Mouse (Mus musculus) ovary, postnatal 10 days (tissue): ENCODE data around the gene Zfp867.

Experiments
- DNase-seq: peaks from one replicate; pipeline ENCODE4 v3.0.0; 2022; ENCODE audit warnings: low spot score

Gene Zfp867

DNA sequence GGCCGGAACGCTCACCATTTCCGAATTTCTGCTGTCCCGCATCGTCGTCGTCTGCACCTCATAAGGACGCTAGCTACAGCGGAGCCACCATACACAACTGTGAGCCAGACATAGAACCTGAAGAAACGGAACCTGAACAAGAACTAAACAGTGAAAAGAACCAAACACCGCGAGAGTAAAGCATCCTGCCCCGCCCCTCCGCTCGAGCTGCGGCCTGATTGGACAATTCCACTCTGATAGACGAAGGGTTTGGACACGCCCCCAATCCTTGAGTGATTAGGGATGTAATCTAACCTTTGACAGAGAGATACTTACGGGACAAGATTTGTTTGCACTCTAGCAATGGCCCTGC lies at the start of gene Zfp867:
Zfp867 (minus strand) TSS at position 149 of the 352 bp plus-strand sequence.
- peak; percentile 39 for DNase-seq

GRCm38 (mm10) chr11:59519741-59520495 lies 47.6 kb upstream of the Zfp867 start:
- no peak for DNase-seq

DNA sequence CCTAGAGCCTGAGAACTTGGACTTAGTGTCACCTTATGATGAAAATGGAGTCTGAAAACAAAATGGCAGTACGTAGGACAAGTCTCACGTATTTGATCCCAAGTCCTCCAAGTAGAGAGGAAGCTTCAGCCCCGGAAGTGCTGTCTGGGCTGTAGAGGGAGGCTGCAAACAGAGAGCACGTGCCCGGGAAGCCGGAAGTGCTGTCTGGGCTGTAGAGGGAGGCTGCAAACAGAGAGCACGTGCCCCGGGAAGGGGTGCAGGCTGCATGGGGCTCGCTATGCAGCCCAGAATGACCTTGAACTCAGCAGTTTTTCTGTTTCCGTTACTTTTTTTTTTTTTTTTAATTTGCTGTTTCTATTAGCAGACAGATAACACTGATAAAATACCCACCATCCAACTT lies 46.0 kb upstream of the Zfp867 start:
- DNase-seq, result no peak

- DNase-seq, result no peak
Measured at GRCm38 (mm10) chr11:59517441-59517840, 45.2 kb upstream of the Zfp867 start.

- DNase-seq, result no peak
Measured at GRCm38 (mm10) chr11:59514789-59515188, 42.5 kb upstream of the Zfp867 start.

DNA sequence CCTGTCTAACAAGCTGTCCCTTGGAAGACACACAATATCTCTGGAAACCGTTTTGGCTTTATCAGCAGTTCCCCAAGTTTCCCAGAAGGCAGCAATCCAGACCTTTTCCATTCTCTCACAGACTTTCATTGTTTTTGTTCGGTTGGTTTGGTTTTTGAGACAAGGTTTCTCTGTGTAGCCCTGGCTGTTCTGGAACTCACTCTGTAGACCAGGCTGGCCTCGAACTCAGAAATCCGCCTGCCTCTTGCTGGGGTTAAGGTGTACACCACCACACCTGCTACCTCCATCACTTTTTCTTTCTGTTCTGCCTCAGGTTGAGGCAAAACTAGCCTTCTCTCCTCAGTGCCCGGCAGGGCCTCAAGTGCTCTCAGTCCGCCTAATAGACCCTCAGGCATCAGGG lies 42.1 kb upstream of the Zfp867 start:
- no peak for DNase-seq

DNA sequence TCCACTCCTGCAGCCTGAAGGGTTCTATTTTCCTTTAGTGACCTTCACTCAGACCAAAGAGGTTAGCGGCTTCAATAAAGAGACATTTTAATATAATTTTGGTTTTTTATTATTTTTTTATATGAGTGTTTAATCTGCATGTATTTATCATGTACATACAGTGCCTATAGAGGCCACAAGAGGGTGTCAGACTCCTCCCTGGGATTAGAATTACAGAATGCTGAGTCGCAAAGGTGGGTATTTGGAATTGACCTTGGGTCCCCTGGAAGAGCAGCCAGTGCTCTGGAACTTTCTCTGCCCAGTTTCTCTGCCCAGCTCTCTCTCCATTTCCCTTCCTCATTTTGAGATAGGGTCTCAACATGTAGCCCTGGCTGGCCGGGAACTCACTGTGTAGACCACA lies 41.3 kb upstream of the Zfp867 start:
- DNase-seq, result no peak

GRCm38 (mm10) chr11:59512733-59513132 lies 40.5 kb upstream of the Zfp867 start:
- DNase-seq, result no peak

- DNase-seq, result no peak
Measured at GRCm38 (mm10) chr11:59511558-59511957, 39.3 kb upstream of the Zfp867 start.

- DNase-seq, result no peak
Measured at GRCm38 (mm10) chr11:59506713-59507074, 34.4 kb upstream of the Zfp867 start.

- peak; percentile 75 for DNase-seq
Measured at GRCm38 (mm10) chr11:59505839-59506712, 33.8 kb upstream of the Zfp867 start.

DNA sequence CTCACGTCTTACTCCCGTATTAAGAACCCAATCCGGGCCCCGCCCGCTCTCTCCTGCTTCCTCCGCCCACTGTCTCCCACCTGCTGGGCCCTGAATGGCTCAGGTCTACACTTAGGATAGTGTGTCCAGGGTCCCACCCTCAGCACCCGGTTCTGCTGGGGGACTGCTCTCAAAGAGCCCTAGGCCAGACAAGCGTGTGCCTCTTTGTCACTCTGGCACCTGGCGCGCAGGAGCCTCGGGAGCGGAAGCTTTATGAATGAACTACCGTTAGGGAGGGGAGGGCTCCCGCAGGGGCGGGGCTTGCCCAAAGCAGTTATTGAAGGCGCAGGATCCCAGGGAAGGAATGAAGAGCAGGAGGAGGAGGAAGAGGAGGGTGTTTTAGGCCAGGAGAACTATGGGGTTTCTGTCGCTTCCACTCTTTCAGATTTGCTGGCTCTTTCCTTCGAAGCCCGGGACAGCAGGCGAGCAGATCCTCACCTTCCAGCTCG lies 33.1 kb upstream of the Zfp867 start:
- peak; percentile 11 for DNase-seq

GRCm38 (mm10) chr11:59501978-59502700 lies 29.9 kb upstream of the Zfp867 start:
- no peak for DNase-seq

- no peak for DNase-seq
Measured at GRCm38 (mm10) chr11:59497747-59498146, 25.5 kb upstream of the Zfp867 start.

GRCm38 (mm10) chr11:59496672-59497310 lies 24.5 kb upstream of the Zfp867 start:
- DNase-seq, result no peak

DNA sequence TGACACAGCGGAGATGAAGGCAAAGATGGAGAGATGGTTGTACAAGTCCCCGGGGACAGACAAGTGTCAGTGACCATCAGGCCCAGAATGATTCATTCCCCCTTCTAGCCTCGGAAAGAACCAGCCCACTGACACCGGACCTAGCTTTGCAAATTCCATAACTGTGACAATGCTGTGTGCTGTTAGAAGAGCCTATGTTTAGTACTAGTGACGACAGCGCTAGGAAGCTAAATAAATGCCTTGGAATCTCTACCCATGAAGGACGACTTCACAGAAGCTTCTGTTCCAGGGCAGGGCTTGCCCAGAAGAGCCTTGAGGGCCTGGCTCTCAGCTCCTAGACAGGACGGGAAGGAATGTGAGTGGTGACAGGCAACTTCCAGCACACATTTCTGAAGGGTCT lies 13.9 kb upstream of the Zfp867 start:
- DNase-seq, result no peak

GRCm38 (mm10) chr11:59485641-59486040 lies 13.4 kb upstream of the Zfp867 start:
- no peak for DNase-seq

- no peak for DNase-seq
Measured at GRCm38 (mm10) chr11:59483212-59483611, 10.9 kb upstream of the Zfp867 start.

DNA sequence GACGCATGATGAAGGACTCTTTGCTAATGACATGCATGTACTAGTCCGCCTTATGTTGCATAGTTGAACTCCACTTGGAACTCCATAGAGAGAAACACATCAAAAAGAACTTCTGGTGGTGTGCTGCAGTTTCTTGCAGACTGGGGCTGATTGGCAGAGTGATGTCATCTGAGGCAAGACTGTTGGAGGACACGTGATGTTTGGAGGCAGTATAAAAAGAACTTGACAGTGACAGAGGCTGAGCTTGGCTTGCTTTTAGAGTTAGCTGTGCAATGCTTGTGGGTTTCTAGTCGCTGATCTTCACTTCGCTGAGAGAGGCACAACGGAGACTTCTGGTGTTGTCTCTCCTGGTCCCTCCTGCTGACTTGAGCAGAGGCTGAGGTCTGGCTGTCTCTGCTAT lies 5.0 kb upstream of the Zfp867 start:
- DNase-seq, result no peak

DNA sequence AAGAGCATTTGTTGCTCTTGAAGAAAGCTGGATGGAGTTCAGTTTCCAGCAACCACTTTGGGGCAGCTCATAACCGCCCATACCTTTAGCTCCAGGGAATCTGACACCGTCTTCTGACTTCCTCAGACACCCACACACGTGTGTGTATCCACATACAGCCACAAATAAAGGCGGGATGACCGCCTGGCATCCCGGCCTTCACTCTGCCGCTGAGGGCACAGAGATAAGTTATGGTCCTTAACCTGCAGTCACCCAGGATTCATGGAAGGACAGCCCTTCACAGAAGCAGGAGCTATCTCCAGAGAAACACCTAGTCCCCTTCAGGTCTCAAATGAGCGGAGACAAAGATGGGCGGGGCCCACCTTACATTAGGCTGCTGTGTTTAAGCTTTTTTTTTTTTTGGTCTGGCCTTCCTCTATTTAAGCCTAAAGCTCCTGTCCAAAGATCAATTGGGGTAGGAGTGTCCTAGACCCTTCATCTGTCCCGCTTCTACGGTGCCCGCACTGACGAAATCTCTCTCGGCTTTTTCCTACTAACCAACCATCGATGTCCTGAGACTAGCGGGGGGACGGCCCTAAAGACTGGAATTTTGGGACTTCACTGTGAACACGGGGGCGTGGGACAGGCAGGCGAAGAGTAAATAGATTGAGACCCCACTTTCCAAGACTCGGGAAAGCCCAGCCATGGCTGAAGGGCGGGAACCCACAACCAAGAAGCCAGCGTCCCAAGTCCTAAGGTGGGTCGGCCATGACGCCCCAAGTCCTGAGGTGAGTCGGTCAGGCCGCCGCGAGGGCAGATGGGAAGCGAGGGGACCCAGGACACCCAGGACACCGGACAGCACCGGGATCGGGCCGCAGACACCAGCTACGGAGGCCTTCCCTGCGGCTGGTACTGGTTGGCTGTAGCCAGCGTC lies 605 bp downstream of the Zfp867 start:
- no peak for DNase-seq

DNA sequence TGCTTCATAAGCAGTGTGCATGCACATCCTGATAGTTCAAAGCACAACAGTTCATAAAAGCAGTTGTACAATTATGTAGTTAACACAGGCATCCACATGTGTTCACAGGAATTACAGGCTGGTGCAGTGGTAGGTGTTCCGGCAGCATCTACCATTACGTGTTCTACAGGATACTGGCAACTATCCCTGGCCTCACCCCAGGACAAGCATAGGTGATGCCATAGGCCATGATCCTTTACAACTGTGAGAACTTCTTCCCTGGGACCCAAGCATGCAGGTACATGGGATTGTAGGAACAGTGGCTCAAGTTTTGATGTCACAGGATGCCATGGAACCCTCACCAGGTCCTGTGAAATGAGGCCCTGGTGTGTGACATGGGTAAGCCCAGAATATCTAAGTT lies 11.8 kb downstream of the Zfp867 start:
- DNase-seq, result no peak
